Mouse (Mus musculus): ENCODE data around the gene Snx29. TPM values are rescaled to one million over a fixed set of nuclear protein-coding genes. Genes with fewer than 3 reads are reported as not detected.

Snx29 gene
- polyA plus RNA-seq, 1 experiment from 2014 or later, result 9.5 TPM

GRCm38 (mm10) chr16:11368412-11368811, 45.7 kb downstream of the Snx29 start:
- no peak for ATAC-seq (ENCODE audit: insufficient number of reproducible peaks, low FRiP score, low TSS enrichment, low read depth)
- H3K36me3 ChIP-seq (ENCODE audit: control insufficient read depth, insufficient read depth, low read length), result no peaks in the 10 kb centered on the region; the same call in 1 of the 2 replicates
- H3K4me2 ChIP-seq (ENCODE audit: low read depth, severe bottlenecking), result no peak overlapping the region
- WGBS, result 81% methylated on average over 3 of the region's 3 CpGs
- H3K27ac ChIP-seq (replicated peaks; ENCODE audit: low read depth, low read length), result no peak overlapping the region
- H3K4me1 ChIP-seq (ENCODE audit: control insufficient read depth, insufficient read depth, low read length), result no peaks in the 10 kb centered on the region
- no peaks in the 10 kb centered on the region for H3K9me3 ChIP-seq (ENCODE audit: control insufficient read depth, low read length)
- no peak overlapping the region for H3K4me3 ChIP-seq (ENCODE audit: low read depth, low read length)
- no peaks in the 10 kb centered on the region for H3K27me3 ChIP-seq (ENCODE audit: control insufficient read depth, insufficient read depth, low read length)
- H3K9ac ChIP-seq (ENCODE audit: low read length), result no peak overlapping the region
- DNase-seq (ENCODE audit: low spot score), result no peak

- WGBS, result 77% methylated on average over 4 of the region's 4 CpGs
- H3K9me3 ChIP-seq (ENCODE audit: control insufficient read depth, low read length), result no peaks in the 10 kb centered on the region
- H3K9ac ChIP-seq (ENCODE audit: low read length), result no peak overlapping the region
- H3K4me3 ChIP-seq (ENCODE audit: low read depth, low read length), result no peak overlapping the region
- H3K4me1 ChIP-seq (ENCODE audit: control insufficient read depth, insufficient read depth, low read length), result no peaks in the 10 kb centered on the region
- DNase-seq (ENCODE audit: low spot score) (no peak), ATAC-seq (ENCODE audit: insufficient number of reproducible peaks, low FRiP score, low TSS enrichment, low read depth) (no peak)
- H3K4me2 ChIP-seq (ENCODE audit: low read depth, severe bottlenecking), result no peak overlapping the region
- H3K27me3 ChIP-seq (ENCODE audit: control insufficient read depth, insufficient read depth, low read length), result no peaks in the 10 kb centered on the region
- no peak overlapping the region for H3K27ac ChIP-seq (replicated peaks; ENCODE audit: low read depth, low read length)
- no peaks in the 10 kb centered on the region; the same call in 1 of the 2 replicates for H3K36me3 ChIP-seq (ENCODE audit: control insufficient read depth, insufficient read depth, low read length)
These were observed 46.5 kb downstream of the Snx29 start for GRCm38 (mm10) chr16:11369162-11369561.

- H3K27me3 ChIP-seq (ENCODE audit: control insufficient read depth, insufficient read depth, low read length), result no peaks in the 10 kb centered on the region
- H3K9me3 ChIP-seq (ENCODE audit: control insufficient read depth, low read length), result no peaks in the 10 kb centered on the region
- WGBS, result 29% methylated on average over 1 of the region's 1 CpGs
- ATAC-seq (ENCODE audit: insufficient number of reproducible peaks, low FRiP score, low TSS enrichment, low read depth), result no peak
- H3K4me2 ChIP-seq (ENCODE audit: low read depth, severe bottlenecking), result no peak overlapping the region
- no peak overlapping the region for H3K27ac ChIP-seq (replicated peaks; ENCODE audit: low read depth, low read length)
- no peaks in the 10 kb centered on the region for H3K4me1 ChIP-seq (ENCODE audit: control insufficient read depth, insufficient read depth, low read length)
- no peak overlapping the region for H3K4me3 ChIP-seq (ENCODE audit: low read depth, low read length)
- H3K9ac ChIP-seq (ENCODE audit: low read length), result no peak overlapping the region
- H3K36me3 ChIP-seq (ENCODE audit: control insufficient read depth, insufficient read depth, low read length), result no peaks in the 10 kb centered on the region; the same call in 1 of the 2 replicates
- DNase-seq (ENCODE audit: low spot score), result no peak
These were observed 46.9 kb downstream of the Snx29 start for GRCm38 (mm10) chr16:11369642-11370041.

GRCm38 (mm10) chr16:11370132-11370544, 47.4 kb downstream of the Snx29 start:
- H3K36me3 ChIP-seq (ENCODE audit: control insufficient read depth, insufficient read depth, low read length), result no peaks in the 10 kb centered on the region; the same call in 1 of the 2 replicates
- no peak overlapping the region for H3K27ac ChIP-seq (replicated peaks; ENCODE audit: low read depth, low read length)
- no peak overlapping the region for H3K4me2 ChIP-seq (ENCODE audit: low read depth, severe bottlenecking)
- no peak overlapping the region for H3K9ac ChIP-seq (ENCODE audit: low read length)
- DNase-seq (ENCODE audit: low spot score), result no peak
- no peaks in the 10 kb centered on the region for H3K27me3 ChIP-seq (ENCODE audit: control insufficient read depth, insufficient read depth, low read length)
- WGBS, result 88% methylated on average over 7 of the region's 7 CpGs
- H3K4me1 ChIP-seq (ENCODE audit: control insufficient read depth, insufficient read depth, low read length), result no peaks in the 10 kb centered on the region
- H3K4me3 ChIP-seq (ENCODE audit: low read depth, low read length), result no peak overlapping the region
- no peak for ATAC-seq (ENCODE audit: insufficient number of reproducible peaks, low FRiP score, low TSS enrichment, low read depth)
- no peaks in the 10 kb centered on the region for H3K9me3 ChIP-seq (ENCODE audit: control insufficient read depth, low read length)

- no peak overlapping the region for H3K4me3 ChIP-seq (ENCODE audit: low read depth, low read length)
- H3K27ac ChIP-seq (replicated peaks; ENCODE audit: low read depth, low read length), result no peak overlapping the region
- DNase-seq (ENCODE audit: low spot score) (no peak), ATAC-seq (ENCODE audit: insufficient number of reproducible peaks, low FRiP score, low TSS enrichment, low read depth) (no peak)
- no peak overlapping the region for H3K4me2 ChIP-seq (ENCODE audit: low read depth, severe bottlenecking)
- no peak overlapping the region for H3K9ac ChIP-seq (ENCODE audit: low read length)
- H3K36me3 ChIP-seq (ENCODE audit: control insufficient read depth, insufficient read depth, low read length), result no peaks in the 10 kb centered on the region
- H3K27me3 ChIP-seq (ENCODE audit: control insufficient read depth, insufficient read depth, low read length), result no peaks in the 10 kb centered on the region
- H3K4me1 ChIP-seq (ENCODE audit: control insufficient read depth, insufficient read depth, low read length), result 0 out of 2 replicates have a peak, but pooled peaks cover 4% of the 10 kb centered on the region
- 43% methylated on average over 3 of the region's 3 CpGs for WGBS
- H3K9me3 ChIP-seq (ENCODE audit: control insufficient read depth, low read length), result no peaks in the 10 kb centered on the region
These were observed 56.6 kb downstream of the Snx29 start for GRCm38 (mm10) chr16:11379264-11379663.

- WGBS, result 90% methylated on average over 5 of the region's 5 CpGs
- no peak overlapping the region for H3K27ac ChIP-seq (replicated peaks; ENCODE audit: low read depth, low read length)
- DNase-seq (ENCODE audit: low spot score) (no peak), ATAC-seq (ENCODE audit: insufficient number of reproducible peaks, low FRiP score, low TSS enrichment, low read depth) (no peak)
- H3K4me2 ChIP-seq (ENCODE audit: low read depth, severe bottlenecking), result no peak overlapping the region
- no peak overlapping the region for H3K4me3 ChIP-seq (ENCODE audit: low read depth, low read length)
- H3K9me3 ChIP-seq (ENCODE audit: control insufficient read depth, low read length), result no peaks in the 10 kb centered on the region
- no peaks in the 10 kb centered on the region for H3K36me3 ChIP-seq (ENCODE audit: control insufficient read depth, insufficient read depth, low read length)
- H3K4me1 ChIP-seq (ENCODE audit: control insufficient read depth, insufficient read depth, low read length), result 0 out of 2 replicates have a peak, but pooled peaks cover 4% of the 10 kb centered on the region
- no peak overlapping the region for H3K9ac ChIP-seq (ENCODE audit: low read length)
- H3K27me3 ChIP-seq (ENCODE audit: control insufficient read depth, insufficient read depth, low read length), result no peaks in the 10 kb centered on the region
These were observed 57.3 kb downstream of the Snx29 start for GRCm38 (mm10) chr16:11380038-11380437.

- DNase-seq (ENCODE audit: low spot score), result no peak
- ATAC-seq (ENCODE audit: insufficient number of reproducible peaks, low FRiP score, low TSS enrichment, low read depth), result no peak
- Histone ChIP-seq H3K4me2 (ENCODE audit: low read depth, severe bottlenecking) (no peak overlapping the region), H3K4me1 (ENCODE audit: control insufficient read depth, insufficient read depth, low read length) (0 out of 2 replicates have a peak, but pooled peaks cover 4% of the 10 kb centered on the region), H3K9ac (ENCODE audit: low read length) (no peak overlapping the region), H3K27me3 (ENCODE audit: control insufficient read depth, insufficient read depth, low read length) (no peaks in the 10 kb centered on the region), H3K27ac (replicated peaks; ENCODE audit: low read depth, low read length) (no peak overlapping the region; the same call in 1 of the 2 replicates), H3K4me3 (ENCODE audit: low read depth, low read length) (no peak overlapping the region), H3K9me3 (ENCODE audit: control insufficient read depth, low read length) (no peaks in the 10 kb centered on the region), H3K36me3 (ENCODE audit: control insufficient read depth, insufficient read depth, low read length) (no peaks in the 10 kb centered on the region)
- WGBS, result 70% methylated on average over 8 of the region's 8 CpGs
These were observed 58.2 kb downstream of the Snx29 start for GRCm38 (mm10) chr16:11380871-11381270.

- H3K4me2 ChIP-seq (ENCODE audit: low read depth, severe bottlenecking), result no peak overlapping the region
- H3K4me1 ChIP-seq (ENCODE audit: control insufficient read depth, insufficient read depth, low read length), result 0 out of 2 replicates have a peak, but pooled peaks cover 4% of the 10 kb centered on the region
- no peaks in the 10 kb centered on the region for H3K27me3 ChIP-seq (ENCODE audit: control insufficient read depth, insufficient read depth, low read length)
- no peak overlapping the region for H3K27ac ChIP-seq (replicated peaks; ENCODE audit: low read depth, low read length)
- no peak overlapping the region for H3K9ac ChIP-seq (ENCODE audit: low read length)
- 84% methylated on average over 5 of the region's 5 CpGs for WGBS
- no peaks in the 10 kb centered on the region for H3K36me3 ChIP-seq (ENCODE audit: control insufficient read depth, insufficient read depth, low read length)
- no peaks in the 10 kb centered on the region for H3K9me3 ChIP-seq (ENCODE audit: control insufficient read depth, low read length)
- no peak for DNase-seq (ENCODE audit: low spot score)
- no peak for ATAC-seq (ENCODE audit: insufficient number of reproducible peaks, low FRiP score, low TSS enrichment, low read depth)
- H3K4me3 ChIP-seq (ENCODE audit: low read depth, low read length), result no peak overlapping the region
These were observed 61.7 kb downstream of the Snx29 start for GRCm38 (mm10) chr16:11384361-11384760.

- H3K4me1 ChIP-seq (ENCODE audit: control insufficient read depth, insufficient read depth, low read length), result 0 out of 2 replicates have a peak, but pooled peaks cover 4% of the 10 kb centered on the region
- H3K9me3 ChIP-seq (ENCODE audit: control insufficient read depth, low read length), result no peaks in the 10 kb centered on the region
- H3K4me2 ChIP-seq (ENCODE audit: low read depth, severe bottlenecking), result no peak overlapping the region
- 66% methylated on average over 5 of the region's 5 CpGs for WGBS
- no peak overlapping the region for H3K27ac ChIP-seq (replicated peaks; ENCODE audit: low read depth, low read length)
- H3K4me3 ChIP-seq (ENCODE audit: low read depth, low read length), result no peak overlapping the region
- DNase-seq (ENCODE audit: low spot score) (no peak), ATAC-seq (ENCODE audit: insufficient number of reproducible peaks, low FRiP score, low TSS enrichment, low read depth) (no peak)
- no peak overlapping the region for H3K9ac ChIP-seq (ENCODE audit: low read length)
- no peaks in the 10 kb centered on the region for H3K36me3 ChIP-seq (ENCODE audit: control insufficient read depth, insufficient read depth, low read length)
- no peaks in the 10 kb centered on the region for H3K27me3 ChIP-seq (ENCODE audit: control insufficient read depth, insufficient read depth, low read length)
These were observed 62.4 kb downstream of the Snx29 start for GRCm38 (mm10) chr16:11385150-11385549.

All from limb, embryonic 11.5 days (tissue).